Mouse (Mus musculus) heart, embryonic 14.5 days (tissue): ENCODE results near the gene Hoxd1. TPM values are rescaled to one million over a fixed set of nuclear protein-coding genes. Genes with fewer than 3 reads are reported as not detected.
A peak's percentile ranks its signal among the peaks of the same experiment; 100 is the strongest.

Experiments
- ATAC-seq: fragments of 200-750 bp; cut with Nextera tagmentation; 2 replicates; pipeline ENCODE4 v1.8.0; 2017; ENCODE audit warnings: low read depth, moderate TSS enrichment; ENCODE audit not compliant: insufficient number of reproducible peaks, insufficient read depth, low FRiP score
- H3K27ac ChIP-seq, 2 experiments: fragments of 200-500 bp in 1 of 2; fragments of 300-500 bp in 1 of 2; sonication (generic) in 1 of 2; replicated peaks in 1 of 2; 2 replicates each; pipeline ENCODE4 v1.5.1; 2012 to 2014; ENCODE audit warnings: low read depth in 2 of 2, low read length in 2 of 2, control low read depth in 1 of 2, mild to moderate bottlenecking in 1 of 2, mixed read lengths in 1 of 2; ENCODE audit not compliant: control insufficient read depth in 1 of 2, insufficient read depth in 1 of 2
- H3K27me3 ChIP-seq: fragments of 300-500 bp; sonication (generic); 2 replicates; pipeline ENCODE4 v1.6.1; 2014; ENCODE audit warnings: mild to moderate bottlenecking, low read length, control low read depth; ENCODE audit not compliant: control insufficient read depth, insufficient read depth
- H3K36me3 ChIP-seq: fragments of 300-500 bp; sonication (generic); 2 replicates; pipeline ENCODE4 v1.6.1; 2014; ENCODE audit warnings: mild to moderate bottlenecking, control low read depth, low read length, mixed read lengths; ENCODE audit not compliant: control insufficient read depth, insufficient read depth
- H3K4me1 ChIP-seq, 2 experiments: fragments of 200-500 bp in 1 of 2; fragments of 300-500 bp in 1 of 2; sonication (generic) in 1 of 2; 2 replicates each; pipeline ENCODE4 v1.6.1; 2012 to 2014; ENCODE audit warnings: low read length in 2 of 2, control low read depth in 1 of 2, mixed read lengths in 1 of 2; ENCODE audit not compliant: control insufficient read depth in 2 of 2, insufficient read depth in 2 of 2
- H3K4me2 ChIP-seq: fragments of 300-500 bp; sonication (generic); 2 replicates; pipeline ENCODE4 v1.6.1; 2014; ENCODE audit warnings: mild to moderate bottlenecking, low read length
- H3K4me3 ChIP-seq, 2 experiments: fragments of 200-500 bp in 1 of 2; fragments of 300-500 bp in 1 of 2; sonication (generic) in 1 of 2; 2 replicates each; pipeline ENCODE4 v1.5.1; 2012 to 2014; ENCODE audit warnings: low read length in 2 of 2, mild to moderate bottlenecking in 2 of 2, control low read depth in 1 of 2, low read depth in 1 of 2, moderate library complexity in 1 of 2; ENCODE audit not compliant: control insufficient read depth in 1 of 2, insufficient read depth in 1 of 2
- H3K9ac ChIP-seq: fragments of 300-500 bp; sonication (generic); 2 replicates; pipeline ENCODE4 v1.6.1; 2014; ENCODE audit warnings: mild to moderate bottlenecking, low read length
- H3K9me3 ChIP-seq: fragments of 300-500 bp; sonication (generic); 2 replicates; pipeline ENCODE4 v1.6.1; 2016; ENCODE audit warnings: low read length, control low read depth; ENCODE audit not compliant: control insufficient read depth
- WGBS: fragments of 180-500 bp; shearing (Covaris S2); extraction: QIAGEN DNeasy Blood & Tissue Kit; methylation state at CpG from one replicate; pipeline ENCODE4 v1.1.7; 2014; 5-methylcytosine and 5-hydroxymethylcytosine counted together
- polyA plus RNA-seq: library from polyadenylated mRNA; unstranded; fragments of >200 nt; fragmentation: Nextera tagmentation; extraction: Ambion mirVana; gene quantifications from 2 replicates; pipeline ENCODE4 v1.2.1, GENCODE M21; 2014

The Hoxd1 gene
- not detected in 2 replicates for polyA plus RNA-seq

- WGBS = under 1% methylated on average over 61 of the region's 61 CpGs
- Histone ChIP-seq H3K27ac (no peak within 1 kb of the TSS), H3K9ac (no peak within 1 kb of the TSS), H3K27me3 (peaks cover 88% of the 10 kb centered on the region), H3K4me3 (peak within 1 kb of the TSS; percentile 38 to 50), H3K4me2 (peak within 1 kb of the TSS; percentile 92), H3K36me3 (no peaks in the 10 kb centered on the region), H3K9me3 (no peaks in the 10 kb centered on the region), H3K4me1 (peaks cover 2 to 18% of the 10 kb centered on the region in 2 experiments)
- no peak for ATAC-seq
Measured at GRCm38 (mm10) chr2:74762522-74763244, at the start of gene Hoxd1. Gene Hoxd1 (plus strand): TSS chr2:74762980.

GRCm38 (mm10) chr2:74713239-74714150, 49.3 kb upstream of the Hoxd1 start:
- no peak overlapping the region for H3K9ac ChIP-seq
- no peaks in the 10 kb centered on the region for H3K9me3 ChIP-seq
- no peak for ATAC-seq
- H3K4me3 ChIP-seq = no peak overlapping the region
- no peak overlapping the region for H3K27ac ChIP-seq
- peaks cover 99% of the 10 kb centered on the region for H3K27me3 ChIP-seq
- peaks cover 4 to 8% of the 10 kb centered on the region in 2 experiments; a peak in 3 of 4 replicates for H3K4me1 ChIP-seq
- H3K4me2 ChIP-seq = no peak overlapping the region
- H3K36me3 ChIP-seq = no peaks in the 10 kb centered on the region
- WGBS = 5% methylated on average over 19 of the region's 19 CpGs

- Histone ChIP-seq H3K27me3 (peaks cover 99% of the 10 kb centered on the region), H3K27ac (no peak overlapping the region), H3K36me3 (no peaks in the 10 kb centered on the region), H3K9me3 (no peaks in the 10 kb centered on the region), H3K4me3 (no peak overlapping the region), H3K4me1 (peaks cover 4 to 8% of the 10 kb centered on the region in 2 experiments; a peak in 3 of 4 replicates), H3K4me2 (no peak overlapping the region), H3K9ac (no peak overlapping the region)
- no peak for ATAC-seq
- WGBS = 7% methylated on average over 18 of the region's 18 CpGs
Measured at GRCm38 (mm10) chr2:74714156-74714789, 48.5 kb upstream of the Hoxd1 start.

- H3K9ac ChIP-seq = no peak overlapping the region
Measured at GRCm38 (mm10) chr2:74714881-74715280, 47.9 kb upstream of the Hoxd1 start.

GRCm38 (mm10) chr2:74715504-74716241, 47.1 kb upstream of the Hoxd1 start:
- peaks cover 99% of the 10 kb centered on the region for H3K27me3 ChIP-seq
- H3K9me3 ChIP-seq = no peaks in the 10 kb centered on the region
- 2% methylated on average over 26 of the region's 26 CpGs for WGBS
- ATAC-seq = peak; percentile 76; the same call in 1 of the 2 replicates
- H3K4me1 ChIP-seq = peaks cover 4 to 8% of the 10 kb centered on the region in 2 experiments; a peak in 3 of 4 replicates
- H3K27ac ChIP-seq = no peak overlapping the region
- peak overlapping the region; percentile 20 to 21 for H3K4me3 ChIP-seq
- no peak overlapping the region for H3K9ac ChIP-seq
- H3K4me2 ChIP-seq = peak overlapping the region; percentile 54
- H3K36me3 ChIP-seq = no peaks in the 10 kb centered on the region

More at GRCm38 (mm10) chr2:74714881-74715280, 47.9 kb upstream of the Hoxd1 start:
- WGBS = under 1% methylated on average over 14 of the region's 14 CpGs
- H3K4me3 ChIP-seq = no peak overlapping the region
- no peak; the same call in 1 of the 2 replicates for ATAC-seq
- H3K27ac ChIP-seq = no peak overlapping the region
- no peak overlapping the region for H3K4me2 ChIP-seq
- peaks cover 99% of the 10 kb centered on the region for H3K27me3 ChIP-seq
- H3K9me3 ChIP-seq = no peaks in the 10 kb centered on the region
- no peaks in the 10 kb centered on the region for H3K36me3 ChIP-seq
- H3K4me1 ChIP-seq = peaks cover 4 to 8% of the 10 kb centered on the region in 2 experiments; a peak in 3 of 4 replicates

DNA sequence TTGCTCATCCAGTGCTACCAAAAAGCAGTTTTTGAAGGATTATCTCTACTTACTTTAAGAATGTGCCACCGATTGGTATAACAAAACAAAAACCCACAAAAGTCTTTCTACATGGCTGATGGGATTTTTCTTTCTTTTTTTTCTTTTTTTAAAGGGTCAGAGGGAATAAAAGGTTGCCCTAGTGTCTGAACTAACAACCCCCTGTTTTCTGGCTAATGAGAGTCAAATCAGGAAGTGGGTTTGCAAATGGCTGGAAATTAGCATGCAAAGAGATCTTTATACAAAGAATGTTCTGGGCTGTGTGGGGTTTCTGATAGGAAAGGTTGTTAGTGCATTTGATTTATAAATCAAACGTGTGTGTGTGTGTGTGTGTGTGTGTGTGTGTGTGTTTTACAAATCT, 42.4 kb upstream of the Hoxd1 start:
- Histone ChIP-seq H3K27me3 (peaks cover 99% of the 10 kb centered on the region), H3K4me2 (no peak overlapping the region), H3K9me3 (no peaks in the 10 kb centered on the region), H3K4me3 (no peak overlapping the region), H3K9ac (no peak overlapping the region), H3K36me3 (no peaks in the 10 kb centered on the region), H3K4me1 (peaks cover 0 to 2% of the 10 kb centered on the region in 2 experiments; a peak in 1 of 4 replicates), H3K27ac (no peak overlapping the region)
- WGBS = 7% methylated on average over 2 of the region's 2 CpGs
- no peak for ATAC-seq
